Mouse (Mus musculus) heart, adult 8-10 months (tissue): ENCODE measurements around the gene Lrp4. TPM values are rescaled to one million over a fixed set of nuclear protein-coding genes. Genes with fewer than 3 reads are reported as not detected.
"Not testable (repeated sequence)": the region's sequence is repeated elsewhere in the genome, so short reads cannot be mapped to it uniquely, and the experiment has no call there.

Experiments used
- DNase-seq: peaks from one replicate; pipeline ENCODE4 v3.0.0; 2022; ENCODE audit warnings: low spot score
- total RNA-seq, 4 experiments: library from RNA; stranded (reverse); gene quantifications; 2 replicates each; pipeline ENCODE4 v1.2.4; 2022

The Lrp4 gene
- total RNA-seq, 4 experiments from 2014 or later = 8.9 to 13.3 (median 11.3) TPM

DNA sequence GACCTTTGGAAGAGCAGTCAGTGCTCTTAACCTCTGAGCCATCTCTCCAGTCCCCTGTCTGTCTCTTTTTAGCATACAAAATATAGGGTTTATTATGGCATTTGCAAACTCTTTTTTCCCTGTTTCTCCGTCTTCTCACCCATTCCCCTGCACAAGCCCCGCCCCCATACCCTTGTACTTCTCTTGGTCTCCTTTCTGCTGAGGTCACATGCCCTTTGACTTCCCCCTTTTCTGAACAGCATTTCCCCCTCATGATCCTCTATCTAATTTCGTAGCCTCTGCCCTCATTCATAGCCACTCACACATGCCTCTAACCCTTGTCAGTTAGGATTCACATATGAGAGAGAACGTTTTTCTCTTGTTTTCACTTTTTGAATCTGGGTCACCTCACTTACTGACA, 27.4 kb downstream of the Lrp4 start:
- no peak for DNase-seq

GRCm38 (mm10) chr2:91485256-91485655, 27.9 kb downstream of the Lrp4 start:
- DNase-seq = no peak

DNA sequence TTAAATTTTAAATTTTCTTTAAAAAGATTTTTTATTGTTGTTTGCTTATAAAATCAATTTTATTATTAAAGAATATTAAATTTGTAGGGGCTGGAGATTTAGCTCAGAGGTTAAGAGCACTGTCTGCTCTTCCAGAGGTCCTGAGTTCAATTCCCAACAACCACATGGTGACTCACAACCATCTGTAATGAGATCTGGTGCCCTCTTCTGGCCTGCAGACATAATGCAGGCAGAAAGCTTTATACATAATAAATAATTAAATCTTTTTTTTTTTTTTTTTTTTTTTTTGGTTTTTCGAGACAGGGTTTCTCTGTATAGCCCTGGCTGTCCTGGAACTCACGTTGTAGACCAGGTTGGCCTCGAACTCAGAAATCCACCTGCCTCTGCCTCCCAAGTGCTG, 30.0 kb downstream of the Lrp4 start:
- DNase-seq = not testable (repeated sequence)

DNA sequence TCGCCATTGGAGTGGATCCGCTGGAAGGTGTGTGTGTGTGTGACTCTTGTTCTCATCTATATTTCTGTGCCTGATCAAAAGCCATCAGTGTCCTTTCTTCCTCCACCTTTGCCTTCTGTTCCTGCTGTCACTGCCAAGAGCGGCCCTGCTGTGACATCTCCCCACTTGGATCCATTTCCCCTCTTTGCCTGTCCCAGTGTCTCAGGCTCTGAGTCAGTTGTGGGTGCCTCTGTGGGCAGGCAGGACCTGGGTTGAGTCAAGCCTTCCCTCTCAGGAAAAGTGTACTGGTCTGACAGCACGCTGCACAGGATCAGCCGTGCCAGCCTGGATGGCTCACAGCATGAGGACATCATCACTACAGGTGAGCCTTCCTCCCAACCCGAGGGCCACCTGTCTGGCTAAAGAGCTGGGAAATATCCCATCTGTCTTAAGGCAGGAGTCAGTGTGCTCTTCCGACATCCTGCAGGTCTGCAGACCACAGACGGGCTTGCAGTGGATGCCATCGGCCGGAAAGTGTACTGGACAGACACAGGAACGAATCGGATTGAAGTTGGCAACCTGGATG, 34.8 kb downstream of the Lrp4 start:
- no peak for DNase-seq

DNA sequence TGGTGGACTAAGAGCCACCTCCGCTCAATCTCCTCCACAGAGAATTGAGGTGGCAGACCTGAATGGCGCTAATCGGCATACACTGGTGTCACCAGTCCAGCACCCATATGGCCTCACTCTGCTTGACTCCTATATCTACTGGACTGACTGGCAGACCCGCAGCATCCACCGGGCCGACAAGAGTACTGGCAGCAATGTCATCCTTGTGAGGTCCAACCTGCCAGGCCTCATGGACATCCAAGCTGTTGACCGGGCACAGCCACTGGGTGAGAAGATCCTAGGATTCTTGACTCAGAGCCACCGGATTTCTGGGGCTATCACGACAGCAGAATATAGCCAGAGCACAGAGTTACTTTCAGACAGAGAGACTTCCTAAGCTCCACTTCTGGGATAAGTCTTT, 36.7 kb downstream of the Lrp4 start:
- DNase-seq = no peak

DNA sequence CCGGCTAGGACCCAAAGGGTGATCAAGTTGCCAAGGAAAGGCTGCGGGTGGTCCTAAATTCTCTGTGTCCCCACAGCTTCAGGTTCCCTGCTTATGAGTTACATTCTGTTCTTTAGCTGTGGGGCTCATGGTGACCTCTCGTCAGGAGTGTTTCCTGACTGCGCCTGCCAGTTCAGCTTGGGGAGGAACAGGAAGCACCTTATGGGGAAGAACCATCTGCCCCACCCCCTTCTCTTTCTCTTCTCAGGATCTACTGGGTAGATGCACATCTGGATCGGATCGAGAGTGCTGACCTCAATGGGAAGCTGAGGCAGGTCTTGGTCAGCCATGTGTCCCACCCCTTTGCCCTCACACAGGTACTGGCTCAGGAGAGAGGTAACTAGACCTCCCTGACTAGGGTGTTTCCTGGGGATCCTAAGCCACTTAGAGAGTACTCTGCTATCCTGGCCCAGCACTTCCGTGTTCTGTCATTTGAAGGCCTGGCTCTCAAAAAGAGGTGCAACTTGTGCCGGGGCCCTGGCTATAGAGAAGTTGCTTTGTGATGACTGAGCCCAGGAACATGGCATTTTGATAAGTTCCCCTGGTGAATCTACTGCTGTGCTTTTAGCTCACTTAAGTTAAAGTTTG, 40.9 kb downstream of the Lrp4 start:
- DNase-seq = no peak

DNA sequence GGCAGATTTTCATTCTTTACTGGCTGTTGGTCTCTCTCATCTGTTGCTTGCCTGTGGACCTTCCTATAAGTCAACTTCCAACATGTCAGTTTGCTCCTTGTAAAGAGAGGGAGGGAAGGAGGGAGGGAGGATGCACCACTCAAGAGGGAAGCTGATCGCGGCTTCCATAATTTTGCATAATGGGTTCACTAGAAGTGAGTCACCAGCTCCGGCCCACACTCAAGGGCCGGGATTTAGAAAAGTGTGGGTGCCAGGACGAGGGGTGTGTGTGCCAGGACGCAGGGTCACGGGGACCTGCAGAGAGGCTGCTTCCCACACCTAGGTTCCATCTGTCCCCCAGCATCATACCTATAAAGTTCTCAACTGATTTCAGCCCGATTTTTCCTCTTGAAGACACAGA, 50.8 kb downstream of the Lrp4 start:
- DNase-seq = no peak

DNA sequence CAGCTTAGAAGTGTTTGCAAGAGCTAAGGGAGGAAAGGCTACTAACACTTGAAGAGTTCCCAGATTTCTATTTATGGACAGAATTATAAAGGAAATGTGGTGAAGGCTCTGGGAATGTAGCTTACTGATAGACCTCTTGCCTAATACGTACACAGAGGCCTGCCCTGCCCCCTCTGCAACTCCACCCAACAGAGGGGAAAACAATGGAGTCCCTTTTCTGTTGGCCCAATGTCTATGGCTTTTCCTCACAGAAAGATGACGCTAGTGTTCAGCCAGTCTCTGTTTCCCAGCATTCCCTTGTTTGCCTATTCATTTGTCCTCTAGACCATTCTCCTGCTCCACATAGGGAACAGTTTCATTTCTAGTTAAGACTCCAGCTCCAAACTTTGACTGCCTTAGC, 59.9 kb downstream of the Lrp4 start:
- DNase-seq = no peak

DNA sequence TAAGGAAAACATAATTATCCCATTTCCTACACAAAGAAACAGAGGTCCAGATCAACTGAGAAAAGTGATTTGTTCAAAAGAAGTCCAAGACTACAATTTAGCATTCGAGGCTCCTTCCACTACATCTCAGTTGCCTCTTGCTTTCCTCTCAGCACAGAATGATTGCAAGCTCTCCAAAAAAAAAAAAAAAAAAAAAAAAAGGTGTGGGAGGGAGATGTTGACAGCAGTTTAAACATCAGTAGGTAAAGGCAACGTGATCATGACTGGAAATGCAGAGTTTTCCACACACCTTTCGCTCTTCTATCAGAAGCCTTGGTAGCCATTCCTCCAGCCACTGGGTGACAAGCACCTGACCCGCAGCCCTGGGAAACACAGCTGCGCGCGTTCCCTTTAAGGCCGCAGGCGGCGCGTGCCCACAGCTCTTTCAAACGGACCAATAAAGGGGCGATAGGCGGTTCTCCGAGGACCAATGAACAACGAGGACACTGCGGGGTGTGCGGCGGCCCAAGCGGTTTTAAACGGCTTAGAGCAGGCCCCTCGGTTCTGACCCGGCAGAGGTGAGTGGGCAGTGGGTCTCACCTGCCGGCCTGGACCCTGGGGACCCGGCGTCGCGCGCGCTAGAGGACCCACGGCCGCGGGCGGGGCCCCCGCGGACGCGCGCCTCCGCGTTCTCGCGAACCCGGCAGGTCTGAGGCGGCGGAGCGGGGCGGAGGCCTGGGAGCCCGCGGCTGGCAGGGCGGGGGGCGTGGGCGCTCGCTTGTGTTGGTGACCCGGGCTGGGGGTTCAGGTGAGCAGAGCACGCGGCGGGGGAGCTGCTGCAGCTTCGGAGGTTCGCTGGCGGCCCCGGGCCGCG, 69.2 kb downstream of the Lrp4 start, which contains the start of gene Ckap5:
TSS of gene Ckap5 (plus strand) at position 469 of the 853 bp plus-strand sequence.
- DNase-seq = peak; percentile 90

- no peak for DNase-seq
These were observed 69.8 kb downstream of the Lrp4 start for GRCm38 (mm10) chr2:91527147-91527486.

GRCm38 (mm10) chr2:91537588-91538205, 80.4 kb downstream of the Lrp4 start:
- DNase-seq = peak; percentile 90

Other genes with a start within 250 kb of the Lrp4 start
- 1 to 10 TPM; 1.7 to 4.2 (median 3.3) TPM for gene Ddb2, start 220.5 kb upstream of the Lrp4 start, total RNA-seq
- 100 to 1,000 TPM; 168 to 198 (median 178) TPM for gene Pacsin3, start 201.6 kb upstream of the Lrp4 start, total RNA-seq
- 10 to 100 TPM; 53.7 to 61.8 (median 55.7) TPM for gene Arfgap2, start 192.5 kb upstream of the Lrp4 start, total RNA-seq
- 10 to 100 TPM in 3 of 4 experiments, 1 to 10 TPM in 1; 9.1 to 14.9 (median 13.8) TPM for gene 1110051M20Rik, start 12.8 kb upstream of the Lrp4 start, total RNA-seq
- gene Ckap5, start 69.3 kb downstream of the Lrp4 start, total RNA-seq = 10 to 100 TPM; 44.4 to 51.3 (median 46.8) TPM
- under 1 TPM in 2 of 4 experiments, not detected in 2; 0.16 to 0.25 TPM for gene F2, start 178.9 kb downstream of the Lrp4 start, total RNA-seq
- gene Zfp408, start 192.3 kb downstream of the Lrp4 start, total RNA-seq = 1 to 10 TPM; 2.6 to 4.1 (median 2.9) TPM
- gene Arhgap1, start 192.3 kb downstream of the Lrp4 start, total RNA-seq = 10 to 100 TPM; 20.6 to 24.6 (median 22.2) TPM